Mouse (Mus musculus) intestine, embryonic 14.5 days (tissue): Measurements from ENCODE around the gene Tmem104. TPM values are rescaled to one million over a fixed set of nuclear protein-coding genes. Genes with fewer than 3 reads are reported as not detected.
A peak's percentile ranks its signal among the peaks of the same experiment; 100 is the strongest.

Experiments used
- ATAC-seq: fragments of 200-750 bp; cut with Nextera tagmentation; replicated peaks from 2 replicates; pipeline ENCODE4 v1.8.0; 2017; ENCODE audit warnings: low read depth, moderate number of reproducible peaks, moderate TSS enrichment, moderate library complexity; ENCODE audit not compliant: low FRiP score, low TSS enrichment
- DNase-seq: peaks from one replicate; pipeline ENCODE4 v3.0.0-alpha.2; 2018; ENCODE audit warnings: low spot score
- H3K27ac ChIP-seq: fragments of 300-500 bp; sonication (generic); 2 replicates; pipeline ENCODE4 v1.5.1; 2014; ENCODE audit warnings: low read depth, mild to moderate bottlenecking, control low read depth
- H3K27me3 ChIP-seq: fragments of 300-500 bp; sonication (generic); replicated peaks from 2 replicates; pipeline ENCODE4 v1.6.1; 2014; ENCODE audit warnings: low read length, control low read depth; ENCODE audit not compliant: control insufficient read depth, insufficient read depth
- H3K36me3 ChIP-seq: fragments of 300-500 bp; sonication (generic); 2 replicates; pipeline ENCODE4 v1.6.1; 2014; ENCODE audit warnings: low read length, control low read depth; ENCODE audit not compliant: control insufficient read depth, insufficient read depth
- H3K4me1 ChIP-seq: fragments of 300-500 bp; sonication (generic); replicated peaks from 2 replicates; pipeline ENCODE4 v1.6.1; 2014; ENCODE audit warnings: low read length, control low read depth, mixed read lengths; ENCODE audit not compliant: control insufficient read depth, insufficient read depth
- H3K4me2 ChIP-seq: fragments of 300-500 bp; sonication (generic); 2 replicates; pipeline ENCODE4 v1.6.1; 2014; ENCODE audit warnings: low read length
- H3K4me3 ChIP-seq: fragments of 300-500 bp; sonication (generic); 2 replicates; pipeline ENCODE4 v1.5.1; 2014; ENCODE audit warnings: low read depth, low read length, control low read depth, mixed read lengths
- H3K9ac ChIP-seq: fragments of 300-500 bp; sonication (generic); 2 replicates; pipeline ENCODE4 v1.6.1; 2014; ENCODE audit warnings: mild to moderate bottlenecking, low read length
- H3K9me3 ChIP-seq: fragments of 300-500 bp; sonication (generic); 2 replicates; pipeline ENCODE4 v1.6.1; 2016; ENCODE audit warnings: low read length, control low read depth; ENCODE audit not compliant: control insufficient read depth
- WGBS: fragments of 180-500 bp; shearing (Covaris S2); extraction: QIAGEN DNeasy Blood & Tissue Kit; methylation state at CpG from one replicate; pipeline ENCODE4 v1.1.7; 2014; 5-methylcytosine and 5-hydroxymethylcytosine counted together
- polyA plus RNA-seq: library from polyadenylated mRNA; unstranded; fragments of >200 nt; fragmentation: Nextera tagmentation; extraction: Ambion mirVana; gene quantifications from 2 replicates; pipeline ENCODE4 v1.2.1, GENCODE M21; 2014

The Tmem104 gene
- polyA plus RNA-seq, 1 experiment from 2014 or later = 8.3 TPM

GRCm38 (mm10) chr11:115287386-115287785, 100.1 kb downstream of the Tmem104 start:
- ATAC-seq (no peak), DNase-seq (no peak)
- WGBS = 85% methylated on average over 5 of the region's 5 CpGs
- Histone ChIP-seq H3K36me3 (no peaks in the 10 kb centered on the region), H3K4me1 (peaks cover 9% of the 10 kb centered on the region), H3K27ac (no peak overlapping the region), H3K27me3 (no peaks in the 10 kb centered on the region), H3K9me3 (no peaks in the 10 kb centered on the region), H3K9ac (no peak overlapping the region), H3K4me2 (no peak overlapping the region), H3K4me3 (no peak overlapping the region)

DNA sequence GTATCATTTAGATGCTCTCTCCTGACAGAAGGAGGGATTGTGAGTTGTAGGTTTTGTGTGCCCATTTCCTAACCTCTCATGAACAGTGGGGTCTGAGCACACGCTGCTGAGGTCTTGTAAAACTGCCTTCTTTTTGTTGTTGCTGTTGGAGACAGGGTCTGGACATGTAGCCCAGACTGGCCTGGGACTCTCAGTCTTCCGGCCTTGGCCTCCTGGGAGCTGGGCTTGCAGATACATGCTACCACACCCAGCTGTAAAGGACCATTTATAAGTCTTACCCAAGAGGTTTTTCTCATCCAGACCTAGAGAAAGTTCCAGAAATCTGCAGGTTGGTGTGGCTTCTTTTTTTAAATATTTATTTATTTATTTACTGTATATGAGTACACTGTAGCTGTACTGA, 101.0 kb downstream of the Tmem104 start:
- Histone ChIP-seq H3K36me3 (no peaks in the 10 kb centered on the region), H3K9me3 (no peaks in the 10 kb centered on the region), H3K4me2 (no peak overlapping the region), H3K4me1 (peaks cover 9% of the 10 kb centered on the region), H3K4me3 (no peak overlapping the region), H3K27me3 (no peaks in the 10 kb centered on the region), H3K27ac (no peak overlapping the region), H3K9ac (no peak overlapping the region)
- ATAC-seq (no peak), DNase-seq (no peak)
- 90% methylated on average over 2 of the region's 2 CpGs for WGBS

GRCm38 (mm10) chr11:115289885-115290284, 102.6 kb downstream of the Tmem104 start:
- Histone ChIP-seq H3K9ac (no peak overlapping the region), H3K9me3 (no peaks in the 10 kb centered on the region), H3K4me3 (no peak overlapping the region), H3K36me3 (no peaks in the 10 kb centered on the region), H3K27ac (no peak overlapping the region), H3K4me2 (no peak overlapping the region), H3K27me3 (no peaks in the 10 kb centered on the region), H3K4me1 (peaks cover 9% of the 10 kb centered on the region)
- no peak for ATAC-seq
- 71% methylated on average over 8 of the region's 8 CpGs for WGBS
- DNase-seq = no peak

DNA sequence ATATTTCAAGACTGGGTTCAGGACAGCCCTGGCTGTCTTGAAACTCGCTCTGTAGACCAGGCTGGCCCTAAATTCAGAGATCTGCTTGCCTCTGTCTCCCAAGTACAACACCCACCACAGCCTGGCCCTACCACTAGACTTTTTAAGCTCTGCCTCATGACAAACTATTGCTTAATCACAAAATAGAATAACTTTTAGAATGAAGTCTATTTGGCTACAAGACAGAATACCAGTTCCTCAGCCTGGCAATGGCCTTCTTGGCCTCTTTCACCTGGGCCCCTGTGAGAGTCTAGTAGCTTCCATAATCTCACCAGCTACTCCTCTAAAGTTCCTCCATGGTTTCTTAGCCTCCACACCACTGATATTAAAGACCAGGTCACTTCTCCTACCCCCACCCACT, 103.0 kb downstream of the Tmem104 start:
- Histone ChIP-seq H3K9ac (no peak overlapping the region), H3K4me3 (no peak overlapping the region), H3K36me3 (no peaks in the 10 kb centered on the region), H3K27ac (peak overlapping the region; percentile 35; the same call in 1 of the 2 replicates), H3K4me2 (no peak overlapping the region), H3K27me3 (no peaks in the 10 kb centered on the region), H3K4me1 (peaks cover 9% of the 10 kb centered on the region), H3K9me3 (no peaks in the 10 kb centered on the region)
- 83% methylated on average over 1 of the region's 1 CpGs for WGBS
- DNase-seq (no peak), ATAC-seq (no peak)

DNA sequence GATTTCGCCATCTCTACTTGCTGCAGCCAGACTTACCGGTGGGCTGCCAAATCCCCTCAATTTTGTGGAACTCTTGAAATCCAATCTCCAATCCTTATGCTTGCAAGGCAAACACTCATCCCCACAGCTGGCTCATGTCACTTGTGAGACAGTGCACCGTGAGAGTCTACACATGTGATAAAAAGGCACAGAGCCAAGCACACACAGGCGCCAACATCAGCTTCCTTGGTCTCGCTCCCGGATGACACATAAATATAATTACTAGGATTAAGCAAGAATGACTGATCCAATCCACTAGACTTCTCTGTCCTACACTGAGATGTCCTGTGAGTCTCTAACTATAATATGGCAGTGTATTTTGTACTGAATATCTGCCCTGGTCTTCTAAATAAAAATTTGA, 103.6 kb downstream of the Tmem104 start:
- WGBS = 40% methylated on average over 6 of the region's 6 CpGs
- no peak overlapping the region for H3K4me3 ChIP-seq

DNA sequence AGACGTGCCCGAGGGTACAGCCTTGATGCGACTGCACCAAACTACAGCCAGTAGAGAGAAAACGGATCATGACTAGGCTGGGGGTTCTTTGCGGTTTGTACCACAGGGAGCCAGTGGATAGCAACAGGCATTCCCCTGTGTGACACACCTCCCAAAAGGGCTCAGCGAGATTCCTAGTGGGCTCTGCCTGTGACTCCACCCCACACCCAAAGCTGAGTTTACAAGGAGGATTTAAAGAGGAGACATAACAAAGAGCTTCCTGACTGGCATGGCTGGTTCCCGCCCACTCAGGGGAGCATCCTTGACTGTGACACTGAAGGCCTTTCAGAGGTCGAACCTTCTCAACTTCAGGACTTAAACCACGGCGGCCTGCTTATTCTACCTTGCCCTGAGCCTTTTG, 104.2 kb downstream of the Tmem104 start:
- no peak overlapping the region for H3K27ac ChIP-seq
- H3K4me2 ChIP-seq = no peak overlapping the region
- peaks cover 9% of the 10 kb centered on the region for H3K4me1 ChIP-seq
- no peak overlapping the region for H3K9ac ChIP-seq
- no peak overlapping the region for H3K4me3 ChIP-seq
- no peaks in the 10 kb centered on the region for H3K36me3 ChIP-seq
- ATAC-seq = no peak
- H3K9me3 ChIP-seq = no peaks in the 10 kb centered on the region
- H3K27me3 ChIP-seq = peaks cover 2% of the 10 kb centered on the region; the same call in 1 of the 2 replicates
- WGBS = 77% methylated on average over 10 of the region's 10 CpGs
- DNase-seq = no peak

More for the DNA sequence above, 103.6 kb downstream of the Tmem104 start:
- H3K27ac ChIP-seq = peak overlapping the region; percentile 35; the same call in 1 of the 2 replicates
- H3K9me3 ChIP-seq = no peaks in the 10 kb centered on the region
- ATAC-seq (0 out of 2 replicates have a peak, but pooled peaks have one; percentile 16), DNase-seq (no peak)
- no peaks in the 10 kb centered on the region for H3K27me3 ChIP-seq
- H3K4me1 ChIP-seq = peaks cover 9% of the 10 kb centered on the region
- H3K9ac ChIP-seq = no peak overlapping the region
- no peak overlapping the region for H3K4me2 ChIP-seq
- no peaks in the 10 kb centered on the region for H3K36me3 ChIP-seq

GRCm38 (mm10) chr11:115292631-115293375, 105.5 kb downstream of the Tmem104 start:
- no peaks in the 10 kb centered on the region for H3K9me3 ChIP-seq
- no peak overlapping the region for H3K9ac ChIP-seq
- no peak overlapping the region for H3K4me3 ChIP-seq
- H3K27ac ChIP-seq = peak overlapping the region; percentile 18
- 49% methylated on average over 14 of the region's 14 CpGs for WGBS
- DNase-seq = peak; percentile 56
- 0 out of 2 replicates have a peak, but pooled peaks have one; percentile 9 for ATAC-seq
- H3K36me3 ChIP-seq = no peaks in the 10 kb centered on the region
- H3K4me1 ChIP-seq = peaks cover 9% of the 10 kb centered on the region
- peaks cover 13% of the 10 kb centered on the region for H3K27me3 ChIP-seq
- H3K4me2 ChIP-seq = peak overlapping the region; percentile 18; the same call in 1 of the 2 replicates

GRCm38 (mm10) chr11:115295939-115296338, 108.7 kb downstream of the Tmem104 start:
- Histone ChIP-seq H3K27ac (no peak overlapping the region), H3K4me1 (no peaks in the 10 kb centered on the region; the same call in none of the 2 replicates), H3K4me2 (no peak overlapping the region), H3K36me3 (no peaks in the 10 kb centered on the region), H3K9me3 (no peaks in the 10 kb centered on the region), H3K27me3 (peaks cover 19% of the 10 kb centered on the region), H3K9ac (no peak overlapping the region), H3K4me3 (no peak overlapping the region)
- no peak for DNase-seq
- no peak for ATAC-seq
- WGBS = 90% methylated on average over 11 of the region's 11 CpGs
